Mouse (Mus musculus) cerebellum, postnatal 14 days (tissue): ENCODE measurements at regions not wholly inside any gene's neighbourhood (a gene's known extent, or its start where the extent isn't known, plus 50 kb on each side); places are given as distances from the start of the nearest gene placed in this dataset.
A peak's percentile ranks its signal among the peaks of the same experiment; 100 is the strongest.

ENCODE experiments used
- DNase-seq, 2 experiments: peaks; one replicate each; pipeline ENCODE4 v3.0.0; 2021; ENCODE audit warnings: mixed read lengths in 2 of 2

- DNase-seq, result peak; percentile 12 to 41
Measured at GRCm38 (mm10) chr3:49200596-49200995, 556.5 kb downstream of the Pcdh18 start.

GRCm38 (mm10) chr3:49185555-49185954, 571.6 kb downstream of the Pcdh18 start:
- peak; percentile 76 to 90 for DNase-seq
